Mouse (Mus musculus) stomach, postnatal 0 days (tissue): Measurements from ENCODE around the gene Dop1b.

ENCODE experiments used
- CTCF ChIP-seq: IDR thresholded peaks from 2 replicates; pipeline ENCODE4 v1.5.1; 2016; ENCODE audit warnings: antibody characterized with exemption, low read depth, mild to moderate bottlenecking, moderate library complexity
- EP300 ChIP-seq: optimal IDR thresholded peaks from 2 replicates; pipeline ENCODE3; 2016; ENCODE audit warnings: antibody characterized with exemption

- TF ChIP-seq CTCF (no peak), EP300 (no peak)
Measured at GRCm38 (mm10) chr16:93683508-93684236, 28.0 kb upstream of the Dop1b start.
